Mouse (Mus musculus): ENCODE data around the gene Efcab1. TPM values are rescaled to one million over a fixed set of nuclear protein-coding genes. Genes with fewer than 3 reads are reported as not detected.

Efcab1 gene
- total RNA-seq, 2 experiments from 2014 or later: not detected

- intact Hi-C loops (cut with DNase I): no loop called here
- peak; percentile 37 to 47 for DNase-seq
Observed at GRCm38 (mm10) chr16:14992461-14993107, 86.2 kb downstream of the Efcab1 start.

GRCm38 (mm10) chr16:15014724-15015123, 108.3 kb downstream of the Efcab1 start:
- intact Hi-C loops (cut with DNase I): no loop called here
- DNase-seq: no peak

All from heart, postnatal 10 days (tissue).